ENCODE assay signal across 11 mouse cellular contexts in genomic region chr9:108480813-108481519, GRCm38 (mm10). TPM values are rescaled to one million over a fixed set of nuclear protein-coding genes. Genes with fewer than 3 reads are reported as not detected.
DNase-seq lines count a peak whose midpoint lies in the region; ATAC-seq and TF ChIP-seq lines count a peak whose summit lies in the region.
"Had no signal": no experiment of that assay in that cellular context is flagged by ENCODE, and none has a peak within 500 bp of the region (broad histone marks: within the 10 kb centered on the region; RNA-seq: fewer than 3 reads in every experiment).

No protein-coding gene starts in this region.

- peaks cover 22% of the 10 kb centered on the region for H3K79me2 ChIP-seq in myocyte (ENCODE audit: control insufficient read depth, insufficient read depth)

- no peak for ATAC-seq in forebrain, embryonic 12.5 days (ENCODE audit: low FRiP score)
- ATAC-seq in forebrain, embryonic 14.5 days: no peak
- ATAC-seq in heart, postnatal 0 days (ENCODE audit: insufficient read depth, low read depth): no peak
- ATAC-seq: inflammation-experienced regulatory T-cells, adult 6 months; Patski had no signal

- TF ChIP-seq EP300 in heart, postnatal 0 days (IDR thresholded peaks at IDR 0.05; ENCODE audit: low read depth): no peak

- 93% methylated on average over 28 of the region's 28 CpGs for WGBS in forebrain, embryonic 12.5 days
- WGBS in forebrain, embryonic 14.5 days: 94% methylated on average over 28 of the region's 28 CpGs
- WGBS in heart, postnatal 0 days: 72% methylated on average over 28 of the region's 28 CpGs

- no peak for DNase-seq in forebrain, embryonic 14.5 days (ENCODE audit: low spot score)
- DNase-seq in layer of hippocampus, adult 2 months (ENCODE audit: low spot score in 2 of 2): no peak
- DNase-seq in layer of hippocampus, postnatal 14 days (ENCODE audit: low spot score in 2 of 2): no peak
- no peak for DNase-seq in heart, postnatal 0 days (ENCODE audit: low spot score)
- DNase-seq in right cerebral cortex, postnatal 10 days (ENCODE audit: low spot score in 2 of 2): no peak
- no peak for DNase-seq in layer of hippocampus, adult 9-10 months (ENCODE audit: low spot score)

- H3K9ac ChIP-seq in forebrain, embryonic 12.5 days: peak overlapping the region; percentile 25; the same call in 1 of the 2 replicates
- H3K9ac ChIP-seq in forebrain, embryonic 14.5 days (ENCODE audit: low read length): no peak overlapping the region
- H3K9ac ChIP-seq in heart, postnatal 0 days (replicated peaks; ENCODE audit: low read depth, low read length): peak overlapping the region; percentile 80; the same call in 1 of the 2 replicates

- peak overlapping the region; percentile 24 for H3ac ChIP-seq in myocyte (ENCODE audit: control insufficient read depth, insufficient read length)

- no peak overlapping the region for H3K4me3 ChIP-seq in forebrain, embryonic 12.5 days (replicated peaks)
- H3K4me3 ChIP-seq in forebrain, embryonic 14.5 days (ENCODE audit: low read depth, low read length): no peak overlapping the region
- peak overlapping the region; percentile 51; the same call in 1 of the 2 replicates for H3K4me3 ChIP-seq in layer of hippocampus, adult 2 months
- peak overlapping the region; percentile 64 for H3K4me3 ChIP-seq in heart, postnatal 0 days (ENCODE audit: low read depth, low read length)
- peak overlapping the region; percentile 50 for H3K4me3 ChIP-seq in myocyte
- H3K4me3 ChIP-seq: megakaryocyte, embryonic 14.5 days had no signal

- peaks cover 26% of the 10 kb centered on the region for H3K4me1 ChIP-seq in forebrain, embryonic 12.5 days
- peaks cover 6% of the 10 kb centered on the region for H3K4me1 ChIP-seq in forebrain, embryonic 14.5 days (ENCODE audit: control insufficient read depth, insufficient read depth, low read length)
- peaks cover 26% of the 10 kb centered on the region for H3K4me1 ChIP-seq in heart, postnatal 0 days (ENCODE audit: control insufficient read depth, insufficient read depth)

- no peak for TF ChIP-seq POLR2A in myocyte (IDR thresholded peaks at IDR 0.05; ENCODE audit: insufficient read length, low read depth)

- peaks cover 29% of the 10 kb centered on the region for H3K36me3 ChIP-seq in forebrain, embryonic 12.5 days (replicated peaks)
- peaks cover 9% of the 10 kb centered on the region; the same call in 1 of the 2 replicates for H3K36me3 ChIP-seq in forebrain, embryonic 14.5 days (ENCODE audit: control insufficient read depth, insufficient read depth, low read length)
- peaks cover 42% of the 10 kb centered on the region for H3K36me3 ChIP-seq in heart, postnatal 0 days (replicated peaks; ENCODE audit: control insufficient read depth, insufficient read depth, low read length)
- H3K36me3 ChIP-seq in myocyte (ENCODE audit: control insufficient read depth, insufficient read depth): peaks cover 10% of the 10 kb centered on the region

- H3K9me3 ChIP-seq in forebrain, embryonic 12.5 days: no peaks in the 10 kb centered on the region
- H3K9me3 ChIP-seq in forebrain, embryonic 14.5 days (replicated peaks; ENCODE audit: control insufficient read depth, low read length): no peaks in the 10 kb centered on the region
- no peaks in the 10 kb centered on the region for H3K9me3 ChIP-seq in heart, postnatal 0 days (replicated peaks; ENCODE audit: control insufficient read depth, low read length)
- H3K9me3 ChIP-seq: megakaryocyte, embryonic 14.5 days had no signal

- no peaks in the 10 kb centered on the region for H3K27me3 ChIP-seq in forebrain, embryonic 12.5 days
- H3K27me3 ChIP-seq in forebrain, embryonic 14.5 days (replicated peaks; ENCODE audit: control insufficient read depth, insufficient read depth, low read length): no peaks in the 10 kb centered on the region
- H3K27me3 ChIP-seq in heart, postnatal 0 days (ENCODE audit: control insufficient read depth, insufficient read depth, low read length): no peaks in the 10 kb centered on the region
- no peaks in the 10 kb centered on the region for H3K27me3 ChIP-seq in myocyte (ENCODE audit: control insufficient read depth, insufficient read depth, insufficient read length)
- H3K27me3 ChIP-seq: Patski had no signal

- H3K27ac ChIP-seq in forebrain, embryonic 12.5 days: no peak overlapping the region
- no peak overlapping the region for H3K27ac ChIP-seq in forebrain, embryonic 14.5 days (ENCODE audit: low read depth, low read length)
- no peak overlapping the region for H3K27ac ChIP-seq in layer of hippocampus, adult 2 months
- peak overlapping the region; percentile 85 for H3K27ac ChIP-seq in heart, postnatal 0 days (ENCODE audit: low read depth)

- H3K4me2 ChIP-seq in forebrain, embryonic 12.5 days: 0 out of 2 replicates have a peak overlapping the region, but pooled peaks have one; percentile 68
- no peak overlapping the region for H3K4me2 ChIP-seq in forebrain, embryonic 14.5 days (ENCODE audit: low read length)
- H3K4me2 ChIP-seq in heart, postnatal 0 days (ENCODE audit: low read depth, low read length): peak overlapping the region; percentile 94
- H3K4me2 ChIP-seq in myocyte (ENCODE audit: low read depth): peak overlapping the region; percentile 75

- TF ChIP-seq CTCF in layer of hippocampus, adult 2 months (conservative IDR thresholded peaks at IDR 0.05): no peak
- no peak for TF ChIP-seq CTCF in heart, postnatal 0 days (IDR thresholded peaks at IDR 0.05; ENCODE audit: low read depth)

TF ChIP-seq in myocyte, 11 proteins besides CTCF, POLR2A, EP300 and RAD21:
- TF ChIP-seq MAX (IDR thresholded peaks at IDR 0.05; ENCODE audit: low read depth): no peak
- no peak for TF ChIP-seq REST (IDR thresholded peaks at IDR 0.05; ENCODE audit: insufficient read depth, insufficient read length)
- TF ChIP-seq SRF (IDR thresholded peaks at IDR 0.05; ENCODE audit: control insufficient read depth, insufficient read length, low read depth): no peak

RNA-seq across cellular contexts. Expression of gene Lamb2, which starts 1.4 kb away (rescaled TPM):
- polyA plus RNA-seq in forebrain, embryonic 12.5 days (2016; fragmentation: Nextera tagmentation; extraction: Ambion mirVana): 37.9 and 39.5 TPM in 2 replicates
- 12.0 and 17.2 TPM in 2 replicates for polyA plus RNA-seq in forebrain, embryonic 14.5 days (2014; fragmentation: Nextera tagmentation; extraction: Ambion mirVana)
- total RNA-seq in layer of hippocampus, adult 2 months (2021): 10 to 100 TPM; 29.3 to 30.7 TPM
- total RNA-seq in layer of hippocampus, postnatal 14 days (2021): 10 to 100 TPM; 34.8 to 39.8 TPM
- 161 and 182 TPM in 2 replicates for total RNA-seq in heart, postnatal 0 days (2014; rRNA removed; ENCODE audit: low replicate concordance)
- 44.4 and 50.8 TPM in 2 replicates for polyA plus RNA-seq in heart, postnatal 0 days (2015; fragmentation: Nextera tagmentation; extraction: Ambion mirVana)
- polyA plus RNA-seq in myocyte (2012; fragmentation: generic; extraction: Trizol): 61.6 TPM

RNA-seq across cellular contexts. Expression of gene Usp19, which starts 9.4 kb away (rescaled TPM):
- polyA plus RNA-seq in forebrain, embryonic 12.5 days (2016; fragmentation: Nextera tagmentation; extraction: Ambion mirVana): 101 and 103 TPM in 2 replicates
- polyA plus RNA-seq in forebrain, embryonic 14.5 days (2014; fragmentation: Nextera tagmentation; extraction: Ambion mirVana): 48.0 and 64.1 TPM in 2 replicates
- 100 to 1,000 TPM; 154 TPM for total RNA-seq in layer of hippocampus, adult 2 months (2021)
- total RNA-seq in layer of hippocampus, postnatal 14 days (2021): 100 to 1,000 TPM; 123 to 128 TPM
- total RNA-seq in heart, postnatal 0 days (2014; rRNA removed; ENCODE audit: low replicate concordance): 108 and 136 TPM in 2 replicates
- polyA plus RNA-seq in heart, postnatal 0 days (2015; fragmentation: Nextera tagmentation; extraction: Ambion mirVana): 34.8 and 38.2 TPM in 2 replicates
- polyA plus RNA-seq in myocyte (2012; fragmentation: generic; extraction: Trizol): 86.6 TPM

RNA-seq across cellular contexts. Expression of gene Klhdc8b, which starts 19.6 kb away (rescaled TPM):
- polyA plus RNA-seq in forebrain, embryonic 12.5 days (2016; fragmentation: Nextera tagmentation; extraction: Ambion mirVana): 67.6 and 70.0 TPM in 2 replicates
- polyA plus RNA-seq in forebrain, embryonic 14.5 days (2014; fragmentation: Nextera tagmentation; extraction: Ambion mirVana): 47.9 and 52.6 TPM in 2 replicates
- total RNA-seq in layer of hippocampus, adult 2 months (2021): 10 to 100 TPM; 16.7 to 19.6 TPM
- total RNA-seq in layer of hippocampus, postnatal 14 days (2021): 10 to 100 TPM; 17.5 to 18.4 TPM
- total RNA-seq in heart, postnatal 0 days (2014; rRNA removed; ENCODE audit: low replicate concordance): 180 and 186 TPM in 2 replicates
- 91.6 and 92.7 TPM in 2 replicates for polyA plus RNA-seq in heart, postnatal 0 days (2015; fragmentation: Nextera tagmentation; extraction: Ambion mirVana)
- polyA plus RNA-seq in myocyte (2012; fragmentation: generic; extraction: Trizol): 3.7 TPM

RNA-seq across cellular contexts. Expression of gene Ccdc71, which starts 20.6 kb away (rescaled TPM):
- 44.1 and 49.0 TPM in 2 replicates for polyA plus RNA-seq in forebrain, embryonic 12.5 days (2016; fragmentation: Nextera tagmentation; extraction: Ambion mirVana)
- polyA plus RNA-seq in forebrain, embryonic 14.5 days (2014; fragmentation: Nextera tagmentation; extraction: Ambion mirVana): 45.2 and 49.6 TPM in 2 replicates
- 10 to 100 TPM; 36.7 to 40.6 TPM for total RNA-seq in layer of hippocampus, adult 2 months (2021)
- total RNA-seq in layer of hippocampus, postnatal 14 days (2021): 10 to 100 TPM; 37.0 to 37.8 TPM
- 14.0 and 24.0 TPM in 2 replicates for total RNA-seq in heart, postnatal 0 days (2014; rRNA removed; ENCODE audit: low replicate concordance)
- 25.1 and 26.2 TPM in 2 replicates for polyA plus RNA-seq in heart, postnatal 0 days (2015; fragmentation: Nextera tagmentation; extraction: Ambion mirVana)
- polyA plus RNA-seq in myocyte (2012; fragmentation: generic; extraction: Trizol): 30.4 TPM

RNA-seq across cellular contexts. Expression of gene Qars, which starts 26.5 kb away (rescaled TPM):
- 85.7 and 91.4 TPM in 2 replicates for polyA plus RNA-seq in forebrain, embryonic 12.5 days (2016; fragmentation: Nextera tagmentation; extraction: Ambion mirVana)
- 71.5 and 87.7 TPM in 2 replicates for polyA plus RNA-seq in forebrain, embryonic 14.5 days (2014; fragmentation: Nextera tagmentation; extraction: Ambion mirVana)
- 10 to 100 TPM; 74.9 to 79.8 TPM for total RNA-seq in layer of hippocampus, adult 2 months (2021)
- 10 to 100 TPM; 77.4 to 91.5 TPM for total RNA-seq in layer of hippocampus, postnatal 14 days (2021)
- total RNA-seq in heart, postnatal 0 days (2014; rRNA removed; ENCODE audit: low replicate concordance): 175 and 188 TPM in 2 replicates
- polyA plus RNA-seq in heart, postnatal 0 days (2015; fragmentation: Nextera tagmentation; extraction: Ambion mirVana): 44.7 and 49.2 TPM in 2 replicates
- polyA plus RNA-seq in myocyte (2012; fragmentation: generic; extraction: Trizol): 168 TPM

Comparison
In these comparisons a context has a peak if more than half of its experiments do, and no peak if none do; other contexts are left out.
1. H3K4me3 ChIP-seq: peak in layer of hippocampus, adult 2 months (single experiment), heart, postnatal 0 days (single experiment) and myocyte (single experiment); none in forebrain, embryonic 12.5 days (single experiment) and forebrain, embryonic 14.5 days (single experiment).
2. RNA of gene Klhdc8b, which starts 19.6 kb away (polyA plus RNA-seq): 91.6 to 92.7 TPM in heart, postnatal 0 days, 67.6 to 70.0 TPM in forebrain, embryonic 12.5 days and 47.9 to 52.6 TPM in forebrain, embryonic 14.5 days; 3.7 TPM in myocyte (single experiment); every median in the first group is over 10 times any median in the second.